Mouse (Mus musculus): ENCODE measurements around the gene Muc13. TPM values are rescaled to one million over a fixed set of nuclear protein-coding genes. Genes with fewer than 3 reads are reported as not detected.

The Muc13 gene
- polyA plus RNA-seq, 1 experiment from 2014 or later: 0.17 TPM

- Histone ChIP-seq H3K9me3 (no peaks in the 10 kb centered on the region), H3K27ac (no peak overlapping the region), H3K9ac (no peak overlapping the region), H3K4me2 (replicated peaks) (no peak overlapping the region), H3K36me3 (no peaks in the 10 kb centered on the region), H3K27me3 (no peaks in the 10 kb centered on the region), H3K4me3 (no peak overlapping the region), H3K4me1 (peaks cover 18% of the 10 kb centered on the region)
- 85% methylated on average over 2 of the region's 2 CpGs for WGBS
- no peak for ATAC-seq (ENCODE audit: insufficient number of reproducible peaks, insufficient read depth, low FRiP score, low TSS enrichment)
These were observed 64.9 kb downstream of the Muc13 start for GRCm38 (mm10) chr16:33858766-33859165.

- no peak for ATAC-seq (ENCODE audit: insufficient number of reproducible peaks, insufficient read depth, low FRiP score, low TSS enrichment)
- no peak overlapping the region for H3K4me2 ChIP-seq (replicated peaks)
- H3K36me3 ChIP-seq: no peaks in the 10 kb centered on the region
- 80% methylated on average over 5 of the region's 5 CpGs for WGBS
- H3K4me3 ChIP-seq: no peak overlapping the region
- H3K27ac ChIP-seq: no peak overlapping the region
- peaks cover 18% of the 10 kb centered on the region for H3K4me1 ChIP-seq
- no peaks in the 10 kb centered on the region for H3K27me3 ChIP-seq
- no peaks in the 10 kb centered on the region for H3K9me3 ChIP-seq
- H3K9ac ChIP-seq: no peak overlapping the region
These were observed 65.5 kb downstream of the Muc13 start for GRCm38 (mm10) chr16:33859380-33859779.

- Histone ChIP-seq H3K27me3 (no peaks in the 10 kb centered on the region), H3K4me3 (no peak overlapping the region), H3K36me3 (no peaks in the 10 kb centered on the region), H3K4me2 (replicated peaks) (no peak overlapping the region), H3K9me3 (no peaks in the 10 kb centered on the region), H3K27ac (no peak overlapping the region), H3K9ac (no peak overlapping the region), H3K4me1 (peaks cover 15% of the 10 kb centered on the region)
- WGBS: 50% methylated on average over 14 of the region's 14 CpGs
- ATAC-seq (ENCODE audit: insufficient number of reproducible peaks, insufficient read depth, low FRiP score, low TSS enrichment): no peak
These were observed 66.3 kb downstream of the Muc13 start for GRCm38 (mm10) chr16:33859988-33860700.

- no peak overlapping the region for H3K4me2 ChIP-seq (replicated peaks)
- no peak overlapping the region for H3K27ac ChIP-seq
- H3K36me3 ChIP-seq: no peaks in the 10 kb centered on the region
- H3K4me3 ChIP-seq: no peak overlapping the region
- peaks cover 13% of the 10 kb centered on the region; the same call in 1 of the 2 replicates for H3K4me1 ChIP-seq
- no peaks in the 10 kb centered on the region for H3K9me3 ChIP-seq
- H3K9ac ChIP-seq: no peak overlapping the region
- no peaks in the 10 kb centered on the region for H3K27me3 ChIP-seq
- ATAC-seq (ENCODE audit: insufficient number of reproducible peaks, insufficient read depth, low FRiP score, low TSS enrichment): no peak
- whole genome bisulfite sequencing: 83% methylated on average over 4 of the region's 4 CpGs
These were observed 68.6 kb downstream of the Muc13 start for GRCm38 (mm10) chr16:33862406-33862805.

GRCm38 (mm10) chr16:33863208-33863751 is 69.4 kb downstream of the Muc13 start:
- Histone ChIP-seq H3K9me3 (no peaks in the 10 kb centered on the region), H3K4me3 (no peak overlapping the region), H3K4me1 (peaks cover 13% of the 10 kb centered on the region; the same call in 1 of the 2 replicates), H3K9ac (no peak overlapping the region), H3K36me3 (no peaks in the 10 kb centered on the region), H3K27me3 (no peaks in the 10 kb centered on the region), H3K4me2 (replicated peaks) (no peak overlapping the region), H3K27ac (no peak overlapping the region)
- no peak for ATAC-seq (ENCODE audit: insufficient number of reproducible peaks, insufficient read depth, low FRiP score, low TSS enrichment)
- 83% methylated on average over 5 of the region's 5 CpGs for WGBS

Other genes with a start within 250 kb of the Muc13 start
- gene Heg1, start 109.7 kb upstream of the Muc13 start, polyA plus RNA-seq (2016; fragmentation: Nextera tagmentation; extraction: Ambion mirVana): 16.7 and 17.9 TPM in 2 replicates
- gene Itgb5, start 35.6 kb downstream of the Muc13 start, polyA plus RNA-seq (2016; fragmentation: Nextera tagmentation; extraction: Ambion mirVana): 120 and 130 TPM in 2 replicates
- gene Umps, start 173.0 kb downstream of the Muc13 start, polyA plus RNA-seq (2016; fragmentation: Nextera tagmentation; extraction: Ambion mirVana): 62.6 and 63.6 TPM in 2 replicates